8 mouse cellular contexts compared by ENCODE assay signal in the genomic region with DNA sequence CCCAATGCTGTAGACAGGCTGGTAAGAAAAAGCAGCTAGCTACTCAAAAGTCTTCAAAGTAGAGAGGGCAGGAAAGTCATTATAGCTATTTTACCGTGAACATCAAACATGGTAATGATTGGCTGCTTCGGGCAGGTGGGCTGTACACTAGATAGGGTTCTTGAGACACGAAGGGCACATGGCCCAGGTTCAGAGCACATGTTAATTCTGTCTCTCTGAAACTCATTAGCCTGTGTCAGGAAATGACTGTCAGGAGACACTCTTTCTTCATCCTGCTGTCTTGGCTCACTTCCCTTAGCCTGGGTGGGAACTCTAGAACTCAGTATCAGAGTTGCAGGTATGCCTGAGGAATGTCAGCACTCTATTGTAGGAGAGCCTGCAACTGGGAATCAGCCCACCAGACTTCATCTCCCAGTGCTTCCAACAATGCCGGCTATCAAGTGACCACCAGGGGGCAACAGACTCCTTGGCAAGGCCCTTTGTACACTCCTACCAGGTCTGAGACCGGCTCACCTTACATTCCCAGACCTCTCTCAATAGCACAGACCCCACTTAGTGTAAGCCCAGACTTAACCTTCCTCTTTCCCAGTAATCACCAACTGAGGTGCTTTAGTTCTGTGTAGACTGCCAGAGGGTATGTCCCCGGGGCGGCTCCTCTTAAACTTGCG. TPM values are rescaled to one million over a fixed set of nuclear protein-coding genes. Genes with fewer than 3 reads are reported as not detected.
DNase-seq lines count a peak whose midpoint lies in the region; ATAC-seq and TF ChIP-seq lines count a peak whose summit lies in the region.

No protein-coding gene starts in this region.

- H3K27me3 ChIP-seq in G1E (ENCODE audit: insufficient read depth, low read length), result no peaks in the 10 kb centered on the region
- no peaks in the 10 kb centered on the region for H3K27me3 ChIP-seq in forebrain, embryonic 14.5 days (replicated peaks; ENCODE audit: control insufficient read depth, insufficient read depth, low read length)

- no peak overlapping the region for H3K4me3 ChIP-seq in G1E (ENCODE audit: low read depth, low read length)
- no peak overlapping the region for H3K4me3 ChIP-seq in forebrain, embryonic 14.5 days (ENCODE audit: low read depth, low read length)
- no peak overlapping the region for H3K4me3 ChIP-seq in layer of hippocampus, adult 2 months

- H3K36me3 ChIP-seq in G1E (replicated peaks), result peaks cover 48% of the 10 kb centered on the region
- peaks cover 6% of the 10 kb centered on the region; the same call in 1 of the 2 replicates for H3K36me3 ChIP-seq in forebrain, embryonic 14.5 days (ENCODE audit: control insufficient read depth, insufficient read depth, low read length)

- intact Hi-C loops in heart, postnatal 36 days (cut with DNase I), result loop anchor here (2.0 to 5.0 kb wide), 4 partner anchors 132 to 650 kb away; a partner anchor contains a TSS

- H3K4me1 ChIP-seq in G1E (ENCODE audit: insufficient read depth, low read depth, low read length), result peaks cover 32% of the 10 kb centered on the region
- H3K4me1 ChIP-seq in forebrain, embryonic 14.5 days (ENCODE audit: control insufficient read depth, insufficient read depth, low read length), result peaks cover 8% of the 10 kb centered on the region; the same call in 1 of the 2 replicates

- ATAC-seq in G1E (ENCODE audit: extremely low read depth, insufficient number of reproducible peaks, low FRiP score, poor library complexity, severe bottlenecking), result 0 out of 2 replicates have a peak, but pooled peaks have one; percentile 23
- peak; percentile 40 for ATAC-seq in forebrain, embryonic 14.5 days

- no peaks in the 10 kb centered on the region for H3K9me3 ChIP-seq in G1E (replicated peaks)
- H3K9me3 ChIP-seq in forebrain, embryonic 14.5 days (replicated peaks; ENCODE audit: control insufficient read depth, low read length), result no peaks in the 10 kb centered on the region

- DNase-seq in G1E (ENCODE audit: low spot score), result peak; percentile 63
- peak; percentile 74 for DNase-seq in c-Kit-positive CD71-positive TER-119-positive erythroid progenitor cells, embryonic 14.5 days (ENCODE audit: low spot score)
- peak; percentile 82 for DNase-seq in forebrain, embryonic 14.5 days (ENCODE audit: low spot score)
- DNase-seq in heart, postnatal 36 days, result peak; percentile 72 to 73
- DNase-seq in layer of hippocampus, adult 2 months (ENCODE audit: low spot score in 2 of 2), result peak; percentile 43 to 76
- DNase-seq in lung, postnatal 14 days, result peak; percentile 82
- peak; percentile 88 for DNase-seq in retina, postnatal 1 day
- DNase-seq in thymus, postnatal 36 days, result peak; percentile 62 to 66

- no peak overlapping the region for H3K27ac ChIP-seq in forebrain, embryonic 14.5 days (ENCODE audit: low read depth, low read length)
- peak overlapping the region; percentile 82 for H3K27ac ChIP-seq in layer of hippocampus, adult 2 months

- 32% methylated on average over 8 of the region's 8 CpGs for WGBS in forebrain, embryonic 14.5 days

- H3K9ac ChIP-seq in forebrain, embryonic 14.5 days (ENCODE audit: low read length), result no peak overlapping the region

- peak; percentile 93 for TF ChIP-seq CTCF in G1E (IDR thresholded peaks at IDR 0.05; ENCODE audit: low read depth, low read length)
- peak; percentile 94 for TF ChIP-seq CTCF in layer of hippocampus, adult 2 months (conservative IDR thresholded peaks at IDR 0.05)

- H3K4me2 ChIP-seq in forebrain, embryonic 14.5 days (ENCODE audit: low read length), result no peak overlapping the region

RNA-seq across cellular contexts. Expression of a gene that starts 1.4 kb away (rescaled TPM):
- total RNA-seq in G1E (2014; fragmentation: Nextera tagmentation) (39.7 and 54.5 TPM in 2 replicates), G1E (2017) (52.3 and 63.6 TPM in 2 replicates)
- 39.1 and 40.6 TPM in 2 replicates for polyA plus RNA-seq in G1E (2012)
- 41.3 and 52.1 TPM in 2 replicates for polyA plus RNA-seq in forebrain, embryonic 14.5 days (2014; fragmentation: Nextera tagmentation; extraction: Ambion mirVana)
- total RNA-seq in heart, postnatal 36 days (2021), result 10 to 100 TPM; 45.8 to 48.8 TPM
- 10 to 100 TPM; 85.0 to 99.3 TPM for total RNA-seq in layer of hippocampus, adult 2 months (2021)

RNA-seq across cellular contexts. Expression of a gene that starts 31.2 kb away (rescaled TPM):
- total RNA-seq in G1E (2014; fragmentation: Nextera tagmentation) (not detected in 2 replicates), G1E (2017) (0.12 and 0.16 TPM in 2 replicates)
- polyA plus RNA-seq in G1E (2012), result not detected in 2 replicates
- 6.7 and 10.4 TPM in 2 replicates for polyA plus RNA-seq in forebrain, embryonic 14.5 days (2014; fragmentation: Nextera tagmentation; extraction: Ambion mirVana)
- total RNA-seq in heart, postnatal 36 days (2021), result not detected
- total RNA-seq in layer of hippocampus, adult 2 months (2021), result 10 to 100 TPM; 76.8 to 82.2 TPM

Comparison
In these comparisons a context has a peak if more than half of its experiments do, and no peak if none do; other contexts are left out.
1. RNA of a gene that starts 31.2 kb away (total RNA-seq): 76.8 to 82.2 TPM in layer of hippocampus, adult 2 months; 0.12 to 0.16 TPM in G1E and not detected in heart, postnatal 36 days; every median in the first group is over 10 times any median in the second.
2. Peak in every context shown above with its lines, with median percentiles within 50 percentile points of each other: DNase-seq.